Mouse (Mus musculus): ENCODE data around the gene Lama1.

- TF ChIP-seq CTCF (IDR thresholded peaks at IDR 0.05; ENCODE audit: low read depth) (no peak), EP300 (IDR thresholded peaks at IDR 0.05; ENCODE audit: low read depth) (no peak)
Measured at GRCm38 (mm10) chr17:67711361-67711760, 14.3 kb downstream of the Lama1 start.
